Mouse (Mus musculus) embryonic facial prominence, embryonic 13.5 days (tissue): ENCODE measurements around the gene Tmem40. TPM values are rescaled to one million over a fixed set of nuclear protein-coding genes. Genes with fewer than 3 reads are reported as not detected.

Source experiments
- ATAC-seq: fragments of 200-750 bp; cut with Nextera tagmentation; 2 replicates; pipeline ENCODE4 v1.8.0; 2017; ENCODE audit warnings: low read depth; ENCODE audit not compliant: insufficient number of reproducible peaks, insufficient read depth, low FRiP score, low TSS enrichment
- H3K27ac ChIP-seq: fragments of 300-500 bp; sonication (generic); 2 replicates; pipeline ENCODE4 v1.5.1; 2015; ENCODE audit warnings: moderate library complexity, mild to moderate bottlenecking, inconsistent platforms
- H3K27me3 ChIP-seq: fragments of 300-500 bp; sonication (generic); 2 replicates; pipeline ENCODE4 v1.6.1; 2015; ENCODE audit warnings: mild to moderate bottlenecking, inconsistent platforms
- H3K36me3 ChIP-seq: fragments of 300-500 bp; sonication (generic); 2 replicates; pipeline ENCODE4 v1.6.1; 2015; ENCODE audit warnings: mild to moderate bottlenecking, inconsistent platforms
- H3K4me1 ChIP-seq: fragments of 300-500 bp; sonication (generic); 2 replicates; pipeline ENCODE4 v1.6.1; 2015; ENCODE audit warnings: inconsistent platforms
- H3K4me2 ChIP-seq: fragments of 300-500 bp; sonication (generic); 2 replicates; pipeline ENCODE4 v1.6.1; 2015; ENCODE audit warnings: moderate library complexity, mild to moderate bottlenecking, inconsistent platforms
- H3K4me3 ChIP-seq: fragments of 300-500 bp; sonication (generic); 2 replicates; pipeline ENCODE4 v1.5.1; 2015; ENCODE audit warnings: mild to moderate bottlenecking, inconsistent platforms
- H3K9ac ChIP-seq: fragments of 300-500 bp; sonication (generic); 2 replicates; pipeline ENCODE4 v1.6.1; 2015; ENCODE audit warnings: mild to moderate bottlenecking, inconsistent platforms
- H3K9me3 ChIP-seq: fragments of 300-500 bp; sonication (generic); 2 replicates; pipeline ENCODE4 v1.6.1; 2016; ENCODE audit warnings: inconsistent platforms
- WGBS: fragments of 180-500 bp; shearing (Covaris S2); methylation state at CpG from one replicate; pipeline ENCODE4 v1.1.7; 2015; ENCODE audit warnings: mixed read lengths; 5-methylcytosine and 5-hydroxymethylcytosine counted together
- microRNA-seq: library from miRNA; unstranded; fragments of <30 nt; microRNA quantifications from one replicate; pipeline ENCODE4, GENCODE M21; 2016
- polyA plus RNA-seq: library from polyadenylated mRNA; unstranded; fragments of >200 nt; fragmentation: Nextera tagmentation; extraction: Ambion mirVana; gene quantifications from 2 replicates; pipeline ENCODE4 v1.2.1, GENCODE M21; 2015

Tmem40 gene
- polyA plus RNA-seq, 1 experiment from 2014 or later: 4.2 TPM

DNA sequence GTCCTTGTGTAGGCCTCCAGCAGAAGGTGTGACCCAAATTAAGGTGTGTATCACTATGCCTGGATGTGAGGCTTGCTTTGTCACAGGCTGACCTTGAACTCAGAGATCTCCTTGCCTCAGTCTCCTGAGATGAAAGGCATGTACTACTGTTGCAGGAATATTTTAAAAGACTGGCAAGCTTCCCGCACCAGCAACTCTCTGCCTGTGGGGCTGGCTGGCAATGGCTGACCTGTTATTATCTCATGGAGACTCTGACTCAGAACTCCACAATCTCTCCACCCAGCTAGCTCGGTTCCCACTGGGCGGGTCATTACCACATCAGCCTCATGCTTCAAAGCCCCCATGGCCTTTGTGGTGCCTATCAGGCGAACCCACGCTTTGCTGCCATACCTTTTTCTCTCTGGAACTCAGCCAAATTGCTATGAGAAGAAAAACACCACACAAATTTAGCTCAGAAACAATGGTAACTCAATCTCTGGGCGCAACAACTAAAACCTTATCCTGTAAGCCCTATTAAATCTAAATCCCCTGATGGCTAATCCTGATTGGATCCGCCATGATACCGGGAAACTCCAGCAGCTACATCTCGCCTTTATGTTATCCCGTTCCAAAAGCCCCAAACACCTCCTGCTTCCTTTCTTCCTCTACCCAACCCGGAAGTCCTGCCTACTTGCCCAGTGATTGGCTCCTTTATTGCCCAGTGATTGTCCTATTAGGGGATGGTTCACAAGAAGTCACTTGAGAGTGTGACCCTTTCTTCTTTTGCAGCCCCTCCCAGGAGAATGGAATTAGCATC lies 77.2 kb downstream of the Tmem40 start:
- Histone ChIP-seq H3K27ac (no peak overlapping the region), H3K36me3 (no peaks in the 10 kb centered on the region; the same call in 1 of the 2 replicates), H3K27me3 (no peaks in the 10 kb centered on the region), H3K4me1 (no peaks in the 10 kb centered on the region), H3K9me3 (0 out of 2 replicates have a peak, but pooled peaks cover 4% of the 10 kb centered on the region), H3K9ac (no peak overlapping the region), H3K4me3 (no peak overlapping the region), H3K4me2 (no peak overlapping the region)
- ATAC-seq: no peak
- WGBS: 56% methylated on average over 11 of the region's 11 CpGs

DNA sequence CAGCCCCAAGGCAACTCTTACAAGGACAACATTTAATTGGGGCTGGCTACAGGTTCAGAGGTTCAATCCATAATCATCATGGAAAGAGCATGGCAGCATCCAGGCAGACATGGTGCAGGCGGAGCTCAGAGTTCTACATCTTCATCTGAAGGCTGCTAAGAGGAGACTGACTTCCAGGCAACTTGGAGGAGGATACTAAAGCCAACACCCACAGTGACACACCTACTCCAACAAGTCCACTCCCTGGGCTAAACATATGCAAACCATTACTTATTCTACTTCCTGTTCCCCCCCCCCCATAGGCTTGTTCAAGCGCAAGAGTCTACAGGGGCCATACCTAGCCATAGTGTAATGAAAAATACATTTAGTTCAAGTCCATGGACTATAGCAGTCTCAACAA lies 77.9 kb downstream of the Tmem40 start:
- H3K27me3 ChIP-seq: no peaks in the 10 kb centered on the region
- H3K4me3 ChIP-seq: no peak overlapping the region
- no peak for ATAC-seq
- H3K4me1 ChIP-seq: no peaks in the 10 kb centered on the region
- WGBS: 99% methylated on average over 2 of the region's 2 CpGs
- H3K27ac ChIP-seq: no peak overlapping the region
- H3K9me3 ChIP-seq: 0 out of 2 replicates have a peak, but pooled peaks cover 4% of the 10 kb centered on the region
- H3K4me2 ChIP-seq: no peak overlapping the region
- H3K36me3 ChIP-seq: no peaks in the 10 kb centered on the region; the same call in 1 of the 2 replicates
- H3K9ac ChIP-seq: no peak overlapping the region

GRCm38 (mm10) chr6:115681066-115681465 lies 81.1 kb downstream of the Tmem40 start:
- Histone ChIP-seq H3K27ac (no peak overlapping the region), H3K36me3 (no peaks in the 10 kb centered on the region), H3K9ac (no peak overlapping the region), H3K27me3 (no peaks in the 10 kb centered on the region), H3K9me3 (no peaks in the 10 kb centered on the region), H3K4me1 (no peaks in the 10 kb centered on the region; the same call in 1 of the 2 replicates), H3K4me3 (no peak overlapping the region), H3K4me2 (no peak overlapping the region)
- ATAC-seq: no peak
- WGBS: 86% methylated on average over 4 of the region's 4 CpGs

Small RNAs within 50 kb of the gene (microRNA-seq; reads per million reads assigned to microRNA genes)
- 0.55 reads per million for gene Mir7660

Other genes starting within 250 kb of the Tmem40 start
- gene Tsen2, start 217.7 kb downstream of the Tmem40 start, polyA plus RNA-seq: 35.0 and 35.4 TPM in 2 replicates
- 0.18 and 1.3 TPM in 2 replicates for gene Mkrn2os, start 169.8 kb downstream of the Tmem40 start, polyA plus RNA-seq
- gene Mkrn2, start 160.5 kb downstream of the Tmem40 start, polyA plus RNA-seq: 25.3 and 35.9 TPM in 2 replicates
- gene Raf1, start 85.8 kb downstream of the Tmem40 start, polyA plus RNA-seq: 111 TPM in 2 replicates
- 42.2 and 45.8 TPM in 2 replicates for gene Cand2, start 12.1 kb upstream of the Tmem40 start, polyA plus RNA-seq
- 2,295 and 2,526 TPM in 2 replicates for gene Rpl32, start 46.3 kb upstream of the Tmem40 start, polyA plus RNA-seq
- gene Efcab12, start 76.0 kb upstream of the Tmem40 start, polyA plus RNA-seq: 0.62 and 0.81 TPM in 2 replicates
- gene Mbd4, start 91.0 kb upstream of the Tmem40 start, polyA plus RNA-seq: 26.0 and 27.9 TPM in 2 replicates
- 26.2 and 29.0 TPM in 2 replicates for gene Ift122, start 91.1 kb upstream of the Tmem40 start, polyA plus RNA-seq
- 0.14 and 0.43 TPM in 2 replicates for gene Rho, start 169.3 kb upstream of the Tmem40 start, polyA plus RNA-seq
- gene H1foo, start 182.5 kb upstream of the Tmem40 start, polyA plus RNA-seq: not detected in 2 replicates
- 25.2 and 40.3 TPM in 2 replicates for gene Plxnd1, start 232.6 kb upstream of the Tmem40 start, polyA plus RNA-seq